Mouse (Mus musculus): ENCODE data around the gene Lmo3.

The Lmo3 gene

DNA sequence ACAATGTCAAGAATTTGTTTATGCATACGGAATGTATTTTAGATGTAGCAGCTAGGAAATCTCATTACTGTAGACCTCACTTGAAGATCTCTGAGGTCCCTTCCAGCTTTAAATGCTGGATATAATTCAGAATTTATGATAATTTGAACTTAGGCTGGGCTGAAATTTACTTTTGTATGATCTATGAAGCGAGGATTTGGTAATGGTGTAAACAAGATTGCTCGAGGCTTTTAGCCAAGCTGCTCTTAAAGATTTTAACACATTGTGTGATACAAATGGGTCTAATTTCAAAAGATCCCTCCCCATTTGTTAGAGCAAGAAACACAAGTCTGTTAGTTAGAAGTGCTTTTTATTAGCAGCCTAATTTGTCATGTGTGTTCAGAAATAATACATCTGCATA, 144.4 kb downstream of the Lmo3 start:
- Histone ChIP-seq H3K9me3 (ENCODE audit: low read length) (no peaks in the 10 kb centered on the region), H3K36me3 (ENCODE audit: insufficient read depth, low read length) (no peaks in the 10 kb centered on the region), H3K27me3 (ENCODE audit: insufficient read depth, low read length) (no peaks in the 10 kb centered on the region), H3K4me3 (replicated peaks; ENCODE audit: low read length) (no peak overlapping the region), H3K4me1 (replicated peaks; ENCODE audit: low read depth, low read length) (no peaks in the 10 kb centered on the region)
- TF ChIP-seq NANOG (IDR thresholded peaks at IDR 0.05; ENCODE audit: borderline replicate concordance, low read length) (no peak), CTCF (conservative IDR thresholded peaks at IDR 0.05; ENCODE audit: low read length) (no peak)

GRCm38 (mm10) chr6:138436813-138437212, 145.0 kb downstream of the Lmo3 start:
- Histone ChIP-seq H3K9me3 (ENCODE audit: low read length) (no peaks in the 10 kb centered on the region), H3K27me3 (ENCODE audit: insufficient read depth, low read length) (no peaks in the 10 kb centered on the region), H3K4me1 (replicated peaks; ENCODE audit: low read depth, low read length) (no peaks in the 10 kb centered on the region), H3K4me3 (replicated peaks; ENCODE audit: low read length) (no peak overlapping the region), H3K36me3 (ENCODE audit: insufficient read depth, low read length) (no peaks in the 10 kb centered on the region)
- TF ChIP-seq NANOG (IDR thresholded peaks at IDR 0.05; ENCODE audit: borderline replicate concordance, low read length) (no peak), CTCF (conservative IDR thresholded peaks at IDR 0.05; ENCODE audit: low read length) (no peak), POU5F1 (IDR thresholded peaks at IDR 0.05; ENCODE audit: borderline replicate concordance, low read length) (no peak)

- Histone ChIP-seq H3K27me3 (ENCODE audit: insufficient read depth, low read length) (peaks cover 32% of the 10 kb centered on the region), H3K9me3 (ENCODE audit: low read length) (no peaks in the 10 kb centered on the region), H3K4me3 (replicated peaks; ENCODE audit: low read length) (no peak overlapping the region), H3K4me1 (replicated peaks; ENCODE audit: low read depth, low read length) (peaks cover 29% of the 10 kb centered on the region), H3K36me3 (ENCODE audit: insufficient read depth, low read length) (no peaks in the 10 kb centered on the region)
- TF ChIP-seq CTCF (conservative IDR thresholded peaks at IDR 0.05; ENCODE audit: low read length) = no peak
- TF ChIP-seq NANOG (IDR thresholded peaks at IDR 0.05; ENCODE audit: borderline replicate concordance, low read length) = no peak
- no peak for TF ChIP-seq POU5F1 (IDR thresholded peaks at IDR 0.05; ENCODE audit: borderline replicate concordance, low read length)
Measured at GRCm38 (mm10) chr6:138427394-138427793, 154.4 kb downstream of the Lmo3 start.

GRCm38 (mm10) chr6:138426894-138427293, 154.9 kb downstream of the Lmo3 start:
- Histone ChIP-seq H3K4me3 (replicated peaks; ENCODE audit: low read length) (no peak overlapping the region), H3K36me3 (ENCODE audit: insufficient read depth, low read length) (no peaks in the 10 kb centered on the region), H3K9me3 (ENCODE audit: low read length) (no peaks in the 10 kb centered on the region), H3K4me1 (replicated peaks; ENCODE audit: low read depth, low read length) (peaks cover 34% of the 10 kb centered on the region), H3K27me3 (ENCODE audit: insufficient read depth, low read length) (peaks cover 37% of the 10 kb centered on the region)
- TF ChIP-seq CTCF (conservative IDR thresholded peaks at IDR 0.05; ENCODE audit: low read length) (no peak), POU5F1 (IDR thresholded peaks at IDR 0.05; ENCODE audit: borderline replicate concordance, low read length) (no peak), NANOG (IDR thresholded peaks at IDR 0.05; ENCODE audit: borderline replicate concordance, low read length) (no peak)

DNA sequence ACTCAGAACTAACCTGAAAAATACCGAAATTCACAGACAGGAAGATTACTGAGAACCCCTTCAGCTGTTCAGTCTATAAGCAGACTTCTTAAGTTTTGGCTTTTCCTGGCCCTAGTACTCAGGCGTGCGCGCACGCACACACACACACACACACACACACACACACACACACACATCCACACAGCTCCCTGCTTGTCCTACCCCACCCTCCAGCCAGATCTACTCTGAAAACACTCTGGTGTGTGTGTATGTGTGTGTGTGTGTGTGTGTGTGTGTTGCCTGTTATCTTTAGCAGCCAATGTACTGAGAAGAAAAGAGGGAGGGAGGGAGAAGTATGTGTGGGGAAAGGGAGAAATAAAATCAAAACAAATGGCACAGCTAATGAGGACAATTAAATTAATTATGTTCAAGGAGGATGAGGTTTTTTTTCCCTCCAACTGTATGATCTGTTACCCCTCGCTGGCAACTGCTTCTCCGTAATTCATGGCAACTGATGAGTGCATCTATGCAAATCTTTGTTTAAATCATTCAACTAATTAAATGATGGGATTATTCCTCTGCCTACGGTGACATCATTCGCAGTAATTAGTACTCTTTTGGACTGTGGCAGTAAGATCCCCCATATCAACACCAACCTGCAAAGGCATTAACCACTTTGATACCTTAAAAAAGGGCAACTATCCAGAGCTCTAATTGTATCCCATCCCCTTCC, 157.1 kb downstream of the Lmo3 start:
- no peaks in the 10 kb centered on the region for H3K9me3 ChIP-seq (ENCODE audit: low read length)
- no peak overlapping the region for H3K4me3 ChIP-seq (replicated peaks; ENCODE audit: low read length)

DNA sequence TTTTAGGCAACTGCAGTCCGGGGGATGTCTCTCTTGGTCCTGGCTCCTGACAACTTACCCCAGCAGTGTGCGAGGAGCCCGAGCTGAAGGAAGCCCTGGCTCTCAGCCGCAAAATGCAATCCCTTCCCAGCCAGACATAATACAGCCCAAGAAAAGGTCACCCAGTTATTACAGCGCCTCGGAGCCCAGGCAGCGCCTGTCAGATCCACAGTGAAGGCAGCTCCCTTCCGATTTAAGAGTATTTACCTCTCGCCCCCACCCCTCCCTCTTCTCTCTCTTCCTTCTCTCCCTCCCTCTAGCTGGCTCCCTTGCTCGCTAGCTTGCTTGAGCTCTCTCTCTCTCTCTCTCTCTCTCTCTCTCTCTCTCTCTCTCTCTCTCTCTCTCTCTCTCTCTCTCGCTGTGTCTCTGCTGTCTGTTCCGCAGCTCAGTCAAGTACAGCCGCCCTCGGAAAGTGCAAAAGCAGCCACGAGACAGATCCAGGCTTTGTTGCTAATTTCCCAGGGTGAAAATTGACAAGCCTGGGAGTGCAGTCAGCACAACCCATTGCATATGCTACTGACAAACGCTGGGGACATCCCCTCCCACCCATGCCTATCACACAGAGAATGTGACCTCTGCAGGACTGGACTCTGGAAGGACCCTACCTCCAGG, 159.0 kb downstream of the Lmo3 start:
- H3K27me3 ChIP-seq (ENCODE audit: insufficient read depth, low read length) = peaks cover 45% of the 10 kb centered on the region
- TF ChIP-seq NANOG (IDR thresholded peaks at IDR 0.05; ENCODE audit: borderline replicate concordance, low read length) (no peak), CTCF (conservative IDR thresholded peaks at IDR 0.05; ENCODE audit: low read length) (no peak), POU5F1 (IDR thresholded peaks at IDR 0.05; ENCODE audit: borderline replicate concordance, low read length) (no peak)
- no peaks in the 10 kb centered on the region for H3K9me3 ChIP-seq (ENCODE audit: low read length)
- peak overlapping the region; percentile 50 for H3K4me3 ChIP-seq (replicated peaks; ENCODE audit: low read length)
- H3K36me3 ChIP-seq (ENCODE audit: insufficient read depth, low read length) = no peaks in the 10 kb centered on the region
- H3K4me1 ChIP-seq (replicated peaks; ENCODE audit: low read depth, low read length) = peaks cover 52% of the 10 kb centered on the region

More for the DNA sequence above, 157.1 kb downstream of the Lmo3 start:
- Histone ChIP-seq H3K4me1 (replicated peaks; ENCODE audit: low read depth, low read length) (peaks cover 53% of the 10 kb centered on the region), H3K36me3 (ENCODE audit: insufficient read depth, low read length) (no peaks in the 10 kb centered on the region), H3K27me3 (ENCODE audit: insufficient read depth, low read length) (peaks cover 49% of the 10 kb centered on the region)
- TF ChIP-seq CTCF (conservative IDR thresholded peaks at IDR 0.05; ENCODE audit: low read length) (no peak), NANOG (IDR thresholded peaks at IDR 0.05; ENCODE audit: borderline replicate concordance, low read length) (no peak), POU5F1 (IDR thresholded peaks at IDR 0.05; ENCODE audit: borderline replicate concordance, low read length) (no peak)

DNA sequence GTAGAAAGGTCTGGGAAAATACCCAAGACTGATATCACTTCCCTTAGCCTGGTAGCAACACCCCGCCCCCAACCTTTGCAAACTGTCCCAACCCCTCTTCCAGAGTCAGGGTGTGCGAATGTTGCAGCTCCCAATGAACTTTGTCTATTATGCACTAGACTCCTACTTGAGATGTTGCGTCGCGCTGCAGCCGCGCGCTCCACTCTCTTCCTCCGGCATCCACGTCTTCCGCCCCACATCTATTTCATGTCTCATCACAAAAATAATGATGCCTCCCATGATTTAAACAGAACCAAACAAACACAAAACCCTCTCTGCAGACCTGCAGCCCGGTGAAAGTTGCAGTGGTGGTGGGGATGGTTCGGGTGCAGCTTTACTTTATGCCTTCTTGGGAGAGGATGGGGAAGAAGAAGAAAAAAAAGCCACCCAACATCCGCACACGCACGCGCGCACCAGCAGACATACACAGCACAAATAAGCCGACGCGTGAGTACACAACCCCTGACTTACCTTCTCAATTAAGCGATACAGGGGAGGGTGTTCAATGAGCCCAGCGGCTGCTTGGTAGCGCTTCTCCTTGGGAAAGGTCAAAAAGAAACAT, 159.7 kb downstream of the Lmo3 start:
- TF ChIP-seq CTCF (conservative IDR thresholded peaks at IDR 0.05; ENCODE audit: low read length) (no peak), NANOG (IDR thresholded peaks at IDR 0.05; ENCODE audit: borderline replicate concordance, low read length) (no peak), POU5F1 (IDR thresholded peaks at IDR 0.05; ENCODE audit: borderline replicate concordance, low read length) (no peak)

DNA sequence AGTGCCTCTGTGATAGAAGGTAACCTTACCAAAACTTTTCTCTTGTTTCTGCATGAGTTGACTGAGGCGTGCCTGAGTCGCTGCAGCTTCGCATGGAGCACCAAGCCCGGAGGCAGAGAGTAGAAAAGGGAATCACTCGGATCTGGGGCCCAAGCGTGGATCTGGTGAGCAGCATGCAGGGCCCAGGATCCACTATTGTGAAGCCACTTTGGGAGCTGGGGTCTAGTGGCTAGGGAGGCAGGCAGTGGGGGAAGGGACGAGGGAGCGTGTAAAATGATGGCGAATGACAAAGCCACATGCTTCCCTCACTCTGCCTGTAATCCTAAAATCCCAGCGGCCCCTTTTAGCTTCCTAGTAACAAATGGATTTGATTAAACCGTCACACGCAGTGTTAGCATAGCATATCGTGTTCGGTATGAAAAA, 160.6 kb downstream of the Lmo3 start:
- Histone ChIP-seq H3K4me1 (replicated peaks; ENCODE audit: low read depth, low read length) (peaks cover 38% of the 10 kb centered on the region), H3K4me3 (replicated peaks; ENCODE audit: low read length) (no peak overlapping the region), H3K27me3 (ENCODE audit: insufficient read depth, low read length) (peaks cover 42% of the 10 kb centered on the region), H3K36me3 (ENCODE audit: insufficient read depth, low read length) (no peaks in the 10 kb centered on the region), H3K9me3 (ENCODE audit: low read length) (no peaks in the 10 kb centered on the region)
- TF ChIP-seq CTCF (conservative IDR thresholded peaks at IDR 0.05; ENCODE audit: low read length) (no peak), NANOG (IDR thresholded peaks at IDR 0.05; ENCODE audit: borderline replicate concordance, low read length) (no peak), POU5F1 (IDR thresholded peaks at IDR 0.05; ENCODE audit: borderline replicate concordance, low read length) (no peak)

More for the DNA sequence above, 159.7 kb downstream of the Lmo3 start:
- H3K36me3 ChIP-seq (ENCODE audit: insufficient read depth, low read length) = no peaks in the 10 kb centered on the region
- no peaks in the 10 kb centered on the region for H3K9me3 ChIP-seq (ENCODE audit: low read length)
- H3K27me3 ChIP-seq (ENCODE audit: insufficient read depth, low read length) = peaks cover 45% of the 10 kb centered on the region
- peaks cover 46% of the 10 kb centered on the region for H3K4me1 ChIP-seq (replicated peaks; ENCODE audit: low read depth, low read length)
- H3K4me3 ChIP-seq (replicated peaks; ENCODE audit: low read length) = peak overlapping the region; percentile 50

Data from E14TG2a.4 (cell line).